Mouse (Mus musculus): ENCODE measurements around the gene Mark4.

GRCm38 (mm10) chr7:19427999-19428650 lies 30.5 kb downstream of the Mark4 start:
- TF ChIP-seq CTCF (IDR thresholded peaks at IDR 0.05; ENCODE audit: borderline replicate concordance, control insufficient read depth, extremely low read depth, insufficient read depth, low read length, poor library complexity) (no peak), POLR2A (IDR thresholded peaks at IDR 0.05; ENCODE audit: control insufficient read depth, extremely low read depth, insufficient read depth, low read length, poor library complexity) (no peak)
